Mouse (Mus musculus) ovary, postnatal 10 days (tissue): ENCODE results near the gene Xlr4b.
"Not testable (repeated sequence)": the region's sequence is repeated elsewhere in the genome, so short reads cannot be mapped to it uniquely, and the experiment has no call there.

Source experiments
- DNase-seq: peaks from one replicate; pipeline ENCODE4 v3.0.0; 2022; ENCODE audit warnings: low spot score

Gene Xlr4b

DNA sequence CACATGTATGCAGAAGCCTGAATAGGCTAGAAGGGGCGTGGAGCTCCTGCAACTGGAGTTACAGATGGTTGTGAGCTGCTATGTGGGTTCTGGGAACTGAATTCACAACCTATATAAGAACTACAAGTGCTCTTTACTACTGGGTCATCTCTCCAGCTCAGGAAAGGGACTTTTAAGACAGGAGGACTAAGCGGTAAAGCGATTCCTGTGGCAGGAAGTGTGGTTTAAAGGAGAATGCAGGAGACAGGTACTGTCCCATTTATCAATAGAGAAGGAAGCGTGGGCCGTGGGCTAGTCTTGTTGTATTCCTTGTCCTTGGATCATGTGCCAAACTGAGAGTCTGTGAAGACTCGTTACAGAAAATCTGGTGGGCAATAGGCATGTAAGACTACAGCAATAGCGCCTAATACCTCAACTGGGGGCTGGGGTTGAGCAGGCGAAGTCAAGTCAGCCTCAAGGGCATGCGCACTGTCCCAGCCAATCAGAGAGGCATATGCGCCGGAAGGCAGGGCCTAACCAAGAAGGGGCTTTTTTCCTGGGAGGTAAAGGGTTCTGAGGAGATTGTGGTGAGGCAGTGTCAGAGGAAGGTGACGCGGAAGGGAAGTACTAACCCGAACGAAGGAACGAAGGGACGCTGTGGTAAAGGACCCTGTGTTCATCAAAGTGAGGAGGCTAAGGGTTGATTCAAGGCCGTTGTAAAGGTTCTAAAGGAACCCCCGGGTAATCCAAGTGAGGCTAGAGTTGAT, at the start of gene Xlr4b:
TSS of gene Xlr4b (plus strand) at position 515 of the 746 bp plus-strand sequence.
- DNase-seq = not testable (repeated sequence)

DNA sequence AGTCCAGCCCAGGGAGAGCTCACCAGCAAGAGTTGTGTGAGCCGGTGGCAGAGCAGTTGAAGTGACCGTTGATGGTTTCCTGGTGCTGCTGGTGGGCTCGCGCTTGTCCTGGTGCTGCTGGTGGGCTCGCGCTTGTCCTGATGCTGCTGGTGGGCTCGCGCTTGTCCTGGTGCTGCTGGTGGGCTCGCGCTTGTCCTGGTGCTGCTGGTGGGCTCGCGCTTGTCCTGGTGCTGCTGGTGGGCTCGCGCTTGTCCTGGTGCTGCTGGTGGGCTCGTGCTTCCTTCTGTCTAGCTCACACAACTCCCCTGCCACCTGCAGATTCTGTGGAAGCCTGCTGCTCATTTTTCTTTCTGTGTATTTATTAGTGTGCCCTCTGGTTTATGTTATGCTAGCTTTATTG, 37.2 kb upstream of the Xlr4b start, which contains the start of gene Spin2d:
TSS of gene Spin2d (minus strand) at position 101 of the 400 bp plus-strand sequence.
- DNase-seq = not testable (repeated sequence)

GRCm38 (mm10) chrX:73191934-73192333, 22.2 kb upstream of the Xlr4b start, which contains the start of gene Xlr3b:
Gene Xlr3b, plus strand, starts transcription at chrX:73192207.
- DNase-seq = not testable (repeated sequence)

- DNase-seq = no peak
Measured at GRCm38 (mm10) chrX:73225365-73225764, 11.2 kb downstream of the Xlr4b start.

- peak; percentile 52 for DNase-seq
Measured at GRCm38 (mm10) chrX:73227914-73228605, 13.9 kb downstream of the Xlr4b start, which contains the start of gene F8a. Gene F8a, plus strand, starts transcription at chrX:73228291.

- peak; percentile 24 for DNase-seq
Measured at GRCm38 (mm10) chrX:73228606-73229214, 14.6 kb downstream of the Xlr4b start.

DNA sequence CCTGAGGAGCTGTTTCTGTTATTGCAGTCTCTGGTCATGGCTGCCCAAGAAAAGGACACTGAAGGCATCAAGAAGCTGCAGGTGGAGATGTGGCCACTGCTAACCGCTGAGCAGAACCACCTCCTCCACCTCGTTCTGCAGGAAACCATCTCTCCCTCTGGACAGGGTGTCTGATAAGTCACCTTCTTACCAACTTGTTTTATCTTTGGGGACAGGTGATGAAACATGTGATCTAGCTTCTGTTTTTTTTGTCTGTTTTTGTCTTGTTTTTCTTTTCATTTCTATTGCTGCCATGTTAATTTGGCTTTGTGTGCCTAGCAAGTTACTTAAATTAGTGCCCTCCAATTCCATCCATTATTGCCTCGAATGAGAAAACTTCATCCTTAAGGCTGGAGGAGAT, 15.2 kb downstream of the Xlr4b start:
- DNase-seq = no peak

DNA sequence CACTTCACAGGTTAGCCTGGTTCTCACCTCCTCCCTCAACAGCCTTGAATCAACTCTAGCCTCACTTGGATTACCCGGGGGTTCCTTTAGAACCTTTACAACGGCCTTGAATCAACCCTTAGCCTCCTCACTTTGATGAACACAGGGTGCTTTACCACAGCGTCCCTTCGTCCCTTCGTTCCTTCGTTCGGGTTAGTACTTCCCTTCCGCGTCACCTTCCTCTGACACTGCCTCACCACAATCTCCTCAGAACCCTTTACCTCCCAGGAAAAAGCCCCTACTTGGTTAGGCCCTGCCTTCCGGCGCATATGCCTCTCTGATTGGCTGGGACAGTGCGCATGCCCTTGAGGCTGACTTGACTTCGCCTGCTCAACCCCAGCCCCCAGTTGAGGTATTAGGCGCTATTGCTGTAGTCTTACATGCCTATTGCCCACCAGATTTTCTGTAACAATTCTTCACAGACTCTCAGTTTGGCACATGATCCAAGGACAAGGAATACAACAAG, 28.7 kb downstream of the Xlr4b start, which contains the start of gene Xlr4c:
TSS of gene Xlr4c (minus strand) at position 310 of the 505 bp plus-strand sequence.
- not testable (repeated sequence) for DNase-seq

DNA sequence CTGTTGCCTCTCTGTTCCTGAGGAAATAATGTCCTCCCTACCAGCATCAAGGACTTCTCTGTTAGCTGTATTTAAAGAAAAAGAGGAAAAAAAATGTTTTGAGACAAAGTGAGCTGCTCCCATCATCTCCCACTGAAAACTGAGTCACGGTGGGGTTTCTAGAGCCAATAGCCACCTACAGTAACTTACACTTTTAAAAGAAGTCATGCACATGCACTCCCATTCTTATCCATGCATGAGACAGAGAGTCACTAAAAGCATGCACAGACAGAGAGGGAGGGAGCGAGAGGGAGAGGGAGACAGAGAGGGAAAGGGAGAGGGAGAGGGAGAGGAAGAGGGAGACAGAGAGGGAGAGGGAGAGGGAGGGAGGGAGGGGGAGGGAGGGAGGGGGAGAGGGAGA, 48.3 kb downstream of the Xlr4b start:
- DNase-seq = not testable (repeated sequence)

- not testable (repeated sequence) for DNase-seq
Measured at GRCm38 (mm10) chrX:73265270-73265669, 51.1 kb downstream of the Xlr4b start, which contains the start of gene Xlr3c. Gene Xlr3c, minus strand, starts transcription at chrX:73265390.
